Mouse (Mus musculus) ES-Bruce4 (cell line): ENCODE measurements around the gene Dram2.

Source experiments
- CTCF ChIP-seq: IDR thresholded peaks from one replicate; pipeline ENCODE4 v1.8.1; 2011; ENCODE audit warnings: low read depth, low read length
- POLR2A ChIP-seq: IDR thresholded peaks from one replicate; pipeline ENCODE4 v1.8.1; 2011; ENCODE audit warnings: low read length; ENCODE audit not compliant: insufficient read depth

DNA sequence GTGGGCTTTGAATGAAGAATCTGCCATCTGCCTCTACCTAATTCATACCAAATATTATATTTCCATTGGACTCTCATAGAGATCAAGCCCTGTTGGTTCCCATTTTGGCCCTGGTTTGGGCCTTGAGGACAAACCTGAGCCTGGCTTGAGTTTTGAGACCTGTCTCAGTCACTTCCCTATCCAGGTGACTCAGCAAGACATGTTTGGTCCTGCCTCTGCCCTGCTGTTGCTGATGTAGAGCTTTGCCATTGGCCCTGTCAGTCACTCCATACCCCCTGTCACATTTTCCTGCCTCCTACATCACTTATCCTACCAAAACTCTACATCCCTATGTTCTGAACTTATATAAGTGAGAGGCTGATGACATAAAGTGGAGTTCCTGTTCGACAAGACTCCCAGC, 70.5 kb downstream of the Dram2 start:
- TF ChIP-seq CTCF: no peak
- TF ChIP-seq POLR2A: no peak
